Mouse (Mus musculus): ENCODE results near the gene Smdt1. TPM values are rescaled to one million over a fixed set of nuclear protein-coding genes. Genes with fewer than 3 reads are reported as not detected.
A peak's percentile ranks its signal among the peaks of the same experiment; 100 is the strongest.

Smdt1 gene
- polyA plus RNA-seq, 1 experiment from 2014 or later = 296 TPM

DNA sequence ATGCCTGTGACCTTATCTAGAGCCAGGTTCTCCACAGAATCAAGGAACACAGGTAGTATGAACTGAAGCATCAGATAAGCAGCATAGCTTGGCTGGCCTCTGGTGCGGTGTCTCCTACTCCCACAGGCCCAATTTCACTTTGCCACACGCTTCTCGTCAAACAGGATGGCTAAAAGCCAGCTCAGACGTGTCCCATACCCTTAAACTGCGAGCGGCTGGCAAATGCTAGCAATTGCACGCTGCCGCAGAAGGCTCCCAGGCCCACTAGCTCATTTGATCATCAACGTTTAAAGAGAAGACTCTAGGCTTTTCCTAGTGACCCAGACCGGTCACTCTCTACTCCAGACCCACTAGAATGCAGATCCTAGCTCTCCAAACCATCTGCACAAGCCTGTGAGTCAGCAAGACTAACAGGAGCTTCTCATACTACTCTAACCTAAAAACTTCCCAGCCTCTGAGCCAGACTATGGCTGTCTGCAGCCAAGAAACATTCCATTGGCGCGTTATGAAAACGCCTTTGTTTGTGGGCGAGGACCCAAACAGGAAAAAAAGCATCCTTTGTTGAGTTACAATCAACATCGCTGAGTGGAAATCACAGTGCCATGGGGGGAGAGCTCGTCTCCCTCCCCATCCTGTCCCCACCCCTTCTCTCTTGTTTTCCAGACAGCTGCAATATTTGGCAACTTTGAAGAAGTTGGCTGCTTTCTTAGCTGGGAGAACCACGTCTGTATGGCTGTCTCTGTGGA, 37.8 kb downstream of the Smdt1 start:
- Histone ChIP-seq H3K4me3 (ENCODE audit: low read depth, low read length) (no peak overlapping the region), H3K36me3 (ENCODE audit: control insufficient read depth, insufficient read depth, low read length) (no peaks in the 10 kb centered on the region), H3K9ac (ENCODE audit: low read length) (no peak overlapping the region), H3K9me3 (ENCODE audit: control insufficient read depth, low read length) (no peaks in the 10 kb centered on the region), H3K27me3 (ENCODE audit: control insufficient read depth, insufficient read depth, low read length) (no peaks in the 10 kb centered on the region), H3K4me2 (replicated peaks; ENCODE audit: low read depth) (no peak overlapping the region), H3K4me1 (replicated peaks; ENCODE audit: control insufficient read depth, insufficient read depth) (no peaks in the 10 kb centered on the region; the same call in 1 of the 2 replicates), H3K27ac (replicated peaks) (peak overlapping the region; percentile 80)
- ATAC-seq (ENCODE audit: low FRiP score, low TSS enrichment) (peak; percentile 46; the same call in 1 of the 2 replicates), DNase-seq (ENCODE audit: low spot score) (no peak)
- 46% methylated on average over 17 of the region's 17 CpGs for WGBS
- TF ChIP-seq CTCF (IDR thresholded peaks at IDR 0.05; ENCODE audit: low read depth) (no peak), EP300 (optimal IDR thresholded peaks at IDR 0.05) (no peak)

DNA sequence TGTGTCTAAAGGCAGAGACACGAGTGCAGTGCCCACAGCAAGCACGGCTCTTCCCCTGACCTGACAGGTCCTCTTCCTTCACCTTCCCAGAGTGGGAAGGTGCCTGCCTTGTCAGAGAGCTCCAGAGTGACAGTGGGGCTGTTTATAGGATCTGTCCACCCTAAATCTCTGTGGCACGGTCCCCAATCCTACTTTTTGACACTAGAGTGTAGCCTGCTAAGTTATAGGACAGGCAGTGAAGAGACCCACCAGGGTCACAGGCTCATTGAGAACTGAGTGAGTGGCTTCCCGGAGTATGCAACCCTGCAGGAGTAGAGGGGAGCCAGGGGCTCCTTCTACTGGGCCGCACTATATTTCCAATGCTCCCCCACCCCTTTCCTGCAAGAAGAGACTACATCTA, 38.9 kb downstream of the Smdt1 start:
- H3K4me3 ChIP-seq (ENCODE audit: low read depth, low read length) = no peak overlapping the region
- peak overlapping the region; percentile 72 for H3K4me2 ChIP-seq (replicated peaks; ENCODE audit: low read depth)
- peak overlapping the region; percentile 92 for H3K27ac ChIP-seq (replicated peaks)
- DNase-seq (ENCODE audit: low spot score) = no peak
- TF ChIP-seq CTCF (IDR thresholded peaks at IDR 0.05; ENCODE audit: low read depth) (no peak), EP300 (optimal IDR thresholded peaks at IDR 0.05) (no peak)
- H3K27me3 ChIP-seq (ENCODE audit: control insufficient read depth, insufficient read depth, low read length) = no peaks in the 10 kb centered on the region
- H3K36me3 ChIP-seq (ENCODE audit: control insufficient read depth, insufficient read depth, low read length) = no peaks in the 10 kb centered on the region
- 73% methylated on average over 5 of the region's 5 CpGs for WGBS
- H3K9ac ChIP-seq (ENCODE audit: low read length) = no peak overlapping the region
- no peaks in the 10 kb centered on the region for H3K9me3 ChIP-seq (ENCODE audit: control insufficient read depth, low read length)
- no peak for ATAC-seq (ENCODE audit: low FRiP score, low TSS enrichment)
- H3K4me1 ChIP-seq (replicated peaks; ENCODE audit: control insufficient read depth, insufficient read depth) = no peaks in the 10 kb centered on the region; the same call in 1 of the 2 replicates

DNA sequence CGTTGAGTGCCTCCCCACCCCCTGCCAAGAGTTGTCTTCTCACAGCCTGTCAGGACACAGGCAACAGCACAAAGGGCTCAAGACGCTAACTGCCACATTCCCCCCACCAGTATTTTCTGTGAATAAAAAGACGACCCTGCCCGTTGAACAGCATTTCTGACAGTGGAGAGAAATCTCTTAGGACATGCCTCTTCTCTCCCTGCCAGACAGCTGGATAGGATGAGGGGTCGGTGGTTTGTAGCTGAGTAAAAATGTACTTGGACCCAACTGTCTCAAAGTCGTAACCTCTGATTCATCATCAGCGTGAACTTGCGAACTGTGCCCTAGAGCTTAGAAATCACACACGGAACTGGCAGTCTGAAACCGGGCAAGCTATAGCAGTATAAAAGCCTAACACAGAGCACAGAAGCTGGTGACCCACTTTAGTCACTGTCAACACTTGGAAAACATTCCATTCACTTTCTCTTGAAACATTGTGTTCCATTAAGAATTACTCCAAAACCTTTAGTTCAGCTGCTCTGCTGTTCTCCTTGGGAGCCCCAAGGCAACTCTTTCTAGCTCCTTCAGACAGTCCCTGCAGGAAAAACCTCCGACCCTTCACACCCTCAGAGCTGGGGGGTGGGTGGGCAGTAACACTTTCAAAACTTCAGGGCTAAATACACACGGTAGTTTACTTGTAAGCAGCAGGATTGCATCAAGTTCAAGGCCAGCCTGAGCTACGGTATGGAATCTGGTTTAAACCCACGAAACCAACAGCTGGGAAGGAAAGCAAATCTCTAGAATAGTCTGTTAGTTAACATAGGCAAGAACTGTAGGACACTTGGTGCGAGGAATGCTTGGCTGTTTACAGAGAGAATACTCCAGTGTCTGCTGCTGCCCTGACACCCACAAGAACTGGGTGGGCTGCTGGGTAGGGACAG, 39.8 kb downstream of the Smdt1 start:
- WGBS = 35% methylated on average over 15 of the region's 15 CpGs
- Histone ChIP-seq H3K9ac (ENCODE audit: low read length) (0 out of 2 replicates have a peak overlapping the region, but pooled peaks have one; percentile 18), H3K36me3 (ENCODE audit: control insufficient read depth, insufficient read depth, low read length) (no peaks in the 10 kb centered on the region), H3K4me2 (replicated peaks; ENCODE audit: low read depth) (peak overlapping the region; percentile 72), H3K4me1 (replicated peaks; ENCODE audit: control insufficient read depth, insufficient read depth) (no peaks in the 10 kb centered on the region; the same call in 1 of the 2 replicates), H3K4me3 (ENCODE audit: low read depth, low read length) (peak overlapping the region; percentile 45; the same call in 1 of the 2 replicates), H3K9me3 (ENCODE audit: control insufficient read depth, low read length) (no peaks in the 10 kb centered on the region), H3K27me3 (ENCODE audit: control insufficient read depth, insufficient read depth, low read length) (no peaks in the 10 kb centered on the region), H3K27ac (replicated peaks) (peak overlapping the region; percentile 92)
- TF ChIP-seq EP300 (optimal IDR thresholded peaks at IDR 0.05) (no peak), CTCF (IDR thresholded peaks at IDR 0.05; ENCODE audit: low read depth) (no peak)
- DNase-seq (ENCODE audit: low spot score) = no peak
- no peak for ATAC-seq (ENCODE audit: low FRiP score, low TSS enrichment)

DNA sequence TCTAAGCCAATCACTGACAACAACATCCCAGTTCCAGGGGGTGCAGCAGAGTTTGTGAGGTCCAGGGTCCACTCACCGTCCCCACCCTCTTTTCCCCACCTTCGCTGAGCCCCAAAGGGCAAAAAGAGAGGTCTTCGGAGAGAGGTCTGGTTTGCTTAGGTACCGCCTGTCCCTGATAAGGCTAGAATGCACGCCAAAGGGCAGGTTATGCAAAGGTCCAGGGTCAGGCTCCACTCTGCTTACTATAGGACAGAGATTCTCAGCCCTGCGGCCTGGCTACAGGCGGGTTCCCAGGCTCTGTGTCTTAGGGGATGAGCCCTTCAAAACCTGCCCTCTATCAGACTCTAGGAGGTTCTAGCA, 40.7 kb downstream of the Smdt1 start:
- DNase-seq (ENCODE audit: low spot score) (no peak), ATAC-seq (ENCODE audit: low FRiP score, low TSS enrichment) (peak; percentile 31; the same call in 1 of the 2 replicates)
- Histone ChIP-seq H3K9ac (ENCODE audit: low read length) (peak overlapping the region; percentile 71), H3K27me3 (ENCODE audit: control insufficient read depth, insufficient read depth, low read length) (no peaks in the 10 kb centered on the region), H3K4me1 (replicated peaks; ENCODE audit: control insufficient read depth, insufficient read depth) (no peaks in the 10 kb centered on the region; the same call in 1 of the 2 replicates), H3K4me3 (ENCODE audit: low read depth, low read length) (peak overlapping the region; percentile 45), H3K27ac (replicated peaks) (peak overlapping the region; percentile 92), H3K36me3 (ENCODE audit: control insufficient read depth, insufficient read depth, low read length) (no peaks in the 10 kb centered on the region), H3K9me3 (ENCODE audit: control insufficient read depth, low read length) (no peaks in the 10 kb centered on the region), H3K4me2 (replicated peaks; ENCODE audit: low read depth) (peak overlapping the region; percentile 72)
- TF ChIP-seq CTCF (IDR thresholded peaks at IDR 0.05; ENCODE audit: low read depth) (no peak), EP300 (optimal IDR thresholded peaks at IDR 0.05) (no peak)
- 30% methylated on average over 7 of the region's 7 CpGs for WGBS

DNA sequence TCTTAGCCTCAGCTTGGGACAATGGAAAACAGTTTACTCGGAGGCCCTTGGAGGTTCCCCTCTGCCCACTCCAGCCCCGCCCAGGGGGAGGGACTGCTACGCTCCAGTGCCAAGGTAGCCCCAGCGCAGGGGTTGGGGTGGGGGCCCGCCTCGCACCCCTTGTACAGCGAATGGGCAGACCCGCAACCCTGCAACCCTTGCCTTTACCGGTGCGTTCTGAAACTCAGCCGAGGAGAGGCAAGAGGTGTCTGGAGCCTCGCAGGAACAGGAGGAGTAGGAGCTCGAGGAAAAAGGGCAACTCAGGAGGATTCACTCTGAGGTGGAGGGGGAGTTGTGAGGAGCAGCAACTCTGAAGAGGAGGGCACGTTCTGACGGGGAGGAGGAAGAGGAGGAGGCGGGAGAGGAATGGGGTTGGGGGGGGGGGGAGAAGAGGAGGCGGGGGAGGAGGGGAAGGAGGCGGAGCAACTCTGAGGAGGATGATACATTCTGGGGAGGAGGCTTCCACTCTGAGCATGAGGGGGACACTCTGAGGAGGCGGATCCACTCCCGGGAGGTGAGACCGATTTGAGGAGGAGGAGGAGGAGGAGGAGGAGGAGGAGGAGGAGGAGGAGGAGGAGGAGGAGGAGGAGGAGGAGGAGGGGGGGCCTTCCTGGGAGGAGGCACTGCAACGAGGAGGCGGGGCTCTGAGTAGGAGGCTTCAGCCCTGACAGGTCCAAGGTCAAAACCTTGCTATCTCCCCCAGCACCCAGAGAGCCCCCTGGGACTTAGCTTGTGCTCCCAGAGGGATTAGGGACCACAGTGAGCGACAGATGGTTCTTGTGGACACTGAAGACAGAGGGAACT, 41.3 kb downstream of the Smdt1 start, which contains the start of gene Cyp2d22:
Gene Cyp2d22, minus strand, starts transcription at position 390 of the 843 bp plus-strand sequence.
- Histone ChIP-seq H3K4me3 (ENCODE audit: low read depth, low read length) (peak within 1 kb of the TSS; percentile 45), H3K4me2 (replicated peaks; ENCODE audit: low read depth) (peak within 1 kb of the TSS; percentile 72), H3K9ac (ENCODE audit: low read length) (peak within 1 kb of the TSS; percentile 71), H3K36me3 (ENCODE audit: control insufficient read depth, insufficient read depth, low read length) (no peaks in the 10 kb centered on the region), H3K4me1 (replicated peaks; ENCODE audit: control insufficient read depth, insufficient read depth) (no peaks in the 10 kb centered on the region; the same call in 1 of the 2 replicates), H3K27me3 (ENCODE audit: control insufficient read depth, insufficient read depth, low read length) (no peaks in the 10 kb centered on the region), H3K27ac (replicated peaks) (peak within 1 kb of the TSS; percentile 92), H3K9me3 (ENCODE audit: control insufficient read depth, low read length) (no peaks in the 10 kb centered on the region)
- ATAC-seq (ENCODE audit: low FRiP score, low TSS enrichment) = peak; percentile 76
- peak; percentile 47 for DNase-seq (ENCODE audit: low spot score)
- 9% methylated on average over 16 of the region's 24 CpGs for WGBS
- TF ChIP-seq CTCF (IDR thresholded peaks at IDR 0.05; ENCODE audit: low read depth) (no peak), EP300 (optimal IDR thresholded peaks at IDR 0.05) (no peak)
